Mouse (Mus musculus): ENCODE measurements around the gene Prss56.
A peak's percentile ranks its signal among the peaks of the same experiment; 100 is the strongest.

The Prss56 gene

GRCm38 (mm10) chr1:87184751-87185139 lies 1.6 kb downstream of the Prss56 start:
- peak; percentile 63 for DNase-seq (ENCODE audit: extremely low spot score, low spot score)

- no peak for DNase-seq (ENCODE audit: extremely low spot score, low spot score)
Measured at GRCm38 (mm10) chr1:87185526-87185925, 2.4 kb downstream of the Prss56 start.

GRCm38 (mm10) chr1:87186261-87187036 lies 3.3 kb downstream of the Prss56 start:
- peak; percentile 73 for DNase-seq (ENCODE audit: extremely low spot score, low spot score)

- DNase-seq (ENCODE audit: extremely low spot score, low spot score): peak; percentile 93
Measured at GRCm38 (mm10) chr1:87187037-87187355, 3.9 kb downstream of the Prss56 start.

GRCm38 (mm10) chr1:87190429-87190828 lies 7.3 kb downstream of the Prss56 start, which contains the start of gene Chrnd:
Chrnd (plus strand) TSS chr1:87190607.
- no peak for DNase-seq (ENCODE audit: extremely low spot score, low spot score)

- DNase-seq (ENCODE audit: extremely low spot score, low spot score): no peak
Measured at GRCm38 (mm10) chr1:87197296-87197695, 14.2 kb downstream of the Prss56 start.

GRCm38 (mm10) chr1:87198119-87199065 lies 15.3 kb downstream of the Prss56 start:
- DNase-seq (ENCODE audit: extremely low spot score, low spot score): no peak

- DNase-seq (ENCODE audit: extremely low spot score, low spot score): no peak
Measured at GRCm38 (mm10) chr1:87200811-87201210, 17.7 kb downstream of the Prss56 start.

- no peak for DNase-seq (ENCODE audit: extremely low spot score, low spot score)
Measured at GRCm38 (mm10) chr1:87201848-87202247, 18.7 kb downstream of the Prss56 start.

- no peak for DNase-seq (ENCODE audit: extremely low spot score, low spot score)
Measured at GRCm38 (mm10) chr1:87203779-87204178, 20.7 kb downstream of the Prss56 start.

GRCm38 (mm10) chr1:87204465-87204864 lies 21.4 kb downstream of the Prss56 start, which contains the start of gene Chrng:
Chrng (plus strand) TSS chr1:87204657.
- DNase-seq (ENCODE audit: extremely low spot score, low spot score): no peak

- no peak for DNase-seq (ENCODE audit: extremely low spot score, low spot score)
Measured at GRCm38 (mm10) chr1:87205038-87205437, 21.9 kb downstream of the Prss56 start.

- DNase-seq (ENCODE audit: extremely low spot score, low spot score): peak; percentile 29
Measured at GRCm38 (mm10) chr1:87205502-87205901, 22.4 kb downstream of the Prss56 start.

- no peak for DNase-seq (ENCODE audit: extremely low spot score, low spot score)
Measured at GRCm38 (mm10) chr1:87206339-87206738, 23.2 kb downstream of the Prss56 start.

- DNase-seq (ENCODE audit: extremely low spot score, low spot score): no peak
Measured at GRCm38 (mm10) chr1:87211431-87211830, 28.3 kb downstream of the Prss56 start.

- peak; percentile 95 for DNase-seq (ENCODE audit: extremely low spot score, low spot score)
Measured at GRCm38 (mm10) chr1:87213735-87214704, 30.9 kb downstream of the Prss56 start, which contains the start of gene Eif4e2. Eif4e2 (plus strand) TSS chr1:87213914.

- no peak for DNase-seq (ENCODE audit: extremely low spot score, low spot score)
Measured at GRCm38 (mm10) chr1:87214748-87215147, 31.6 kb downstream of the Prss56 start.

GRCm38 (mm10) chr1:87217938-87218337 lies 34.8 kb downstream of the Prss56 start:
- DNase-seq (ENCODE audit: extremely low spot score, low spot score): no peak

GRCm38 (mm10) chr1:87225739-87226138 lies 42.6 kb downstream of the Prss56 start:
- DNase-seq (ENCODE audit: extremely low spot score, low spot score): no peak

- DNase-seq (ENCODE audit: extremely low spot score, low spot score): no peak
Measured at GRCm38 (mm10) chr1:87226409-87227159, 43.5 kb downstream of the Prss56 start.
